8 mouse cellular contexts compared by ENCODE assay signal in the genomic region with DNA sequence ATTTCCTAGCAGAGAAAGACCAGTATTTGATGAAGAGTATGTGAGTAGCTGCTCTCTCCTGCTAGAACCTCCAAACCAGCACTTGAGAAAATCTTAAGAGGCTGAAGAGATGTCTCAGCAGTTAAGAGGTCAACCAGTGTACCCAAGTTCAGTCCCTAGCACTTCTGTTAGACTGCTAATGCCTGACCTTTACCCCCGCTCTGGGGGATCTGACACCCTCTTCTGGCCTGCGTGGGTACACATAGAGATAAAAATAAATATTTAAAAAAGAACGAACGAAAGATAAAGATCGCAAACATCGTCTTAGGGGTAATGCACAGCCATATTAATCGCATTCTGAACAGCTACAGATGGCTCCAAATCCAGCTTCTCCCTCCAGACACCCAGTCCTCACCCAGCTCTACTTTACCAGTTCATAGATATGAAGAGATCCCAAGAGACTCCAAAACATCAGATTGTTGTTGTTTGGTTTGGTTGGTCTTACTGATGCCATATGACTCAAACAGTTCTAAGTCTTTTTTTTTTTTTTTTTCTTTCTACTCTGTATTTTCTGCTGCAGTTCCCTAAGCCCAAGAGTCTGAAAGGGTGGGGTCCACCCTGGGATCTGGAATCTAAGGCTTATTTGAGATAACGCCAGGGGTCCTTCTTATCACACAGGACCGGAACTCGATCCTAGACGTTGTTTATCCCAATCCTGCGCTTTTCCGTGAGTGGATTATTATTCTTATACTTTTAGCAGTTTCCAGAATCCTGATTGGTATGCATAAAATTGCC. TPM values are rescaled to one million over a fixed set of nuclear protein-coding genes. Genes with fewer than 3 reads are reported as not detected.
A peak's percentile ranks its signal among the peaks of the same experiment; 100 is the strongest.
DNase-seq lines count a peak whose midpoint lies in the region; ATAC-seq and TF ChIP-seq lines count a peak whose summit lies in the region.

No protein-coding gene starts in this region.

- H3K4me2 ChIP-seq in embryonic facial prominence, embryonic 11.5 days (ENCODE audit: low read depth, low read length) = no peak overlapping the region; the same call in 1 of the 2 replicates
- peak overlapping the region; percentile 48 for H3K4me2 ChIP-seq in intestine, embryonic 14.5 days (ENCODE audit: low read length)
- peak overlapping the region; percentile 48 for H3K4me2 ChIP-seq in midbrain, embryonic 16.5 days (ENCODE audit: low read length)

- H3K27me3 ChIP-seq in embryonic facial prominence, embryonic 11.5 days (ENCODE audit: control insufficient read depth, insufficient read depth, low read length) = no peaks in the 10 kb centered on the region
- no peaks in the 10 kb centered on the region for H3K27me3 ChIP-seq in intestine, embryonic 14.5 days (replicated peaks; ENCODE audit: control insufficient read depth, insufficient read depth, low read length)
- H3K27me3 ChIP-seq in midbrain, embryonic 16.5 days (ENCODE audit: control insufficient read depth, insufficient read depth, low read depth, low read length) = no peaks in the 10 kb centered on the region

- peak overlapping the region; percentile 70 for H3K4me3 ChIP-seq in layer of hippocampus, adult 2 months
- no peak overlapping the region for H3K4me3 ChIP-seq in embryonic facial prominence, embryonic 11.5 days (ENCODE audit: low read depth, low read length)
- peak overlapping the region; percentile 61 for H3K4me3 ChIP-seq in intestine, embryonic 14.5 days (ENCODE audit: low read depth, low read length)
- peak overlapping the region; percentile 49 for H3K4me3 ChIP-seq in midbrain, embryonic 16.5 days (ENCODE audit: low read depth, low read length)

- H3K27ac ChIP-seq in layer of hippocampus, adult 2 months = peak overlapping the region; percentile 67; the same call in 1 of the 2 replicates
- H3K27ac ChIP-seq in embryonic facial prominence, embryonic 11.5 days (replicated peaks; ENCODE audit: low read depth, low read length) = no peak overlapping the region
- no peak overlapping the region for H3K27ac ChIP-seq in intestine, embryonic 14.5 days (ENCODE audit: low read depth)
- no peak overlapping the region for H3K27ac ChIP-seq in midbrain, embryonic 16.5 days (ENCODE audit: low read length)

- peak; percentile 37; the same call in 1 of the 2 replicates for ATAC-seq in embryonic facial prominence, embryonic 11.5 days (replicated peaks; ENCODE audit: insufficient number of reproducible peaks, low FRiP score, low TSS enrichment, low read depth)
- peak; percentile 82 for ATAC-seq in intestine, embryonic 14.5 days (replicated peaks; ENCODE audit: low FRiP score, low TSS enrichment, low read depth)
- ATAC-seq in midbrain, embryonic 16.5 days = peak; percentile 83

- DNase-seq in layer of hippocampus, adult 2 months (ENCODE audit: low spot score in 2 of 2) = peak in 1 of 2 experiments; percentile 12
- DNase-seq in layer of hippocampus, adult 9-11 months = no peak
- DNase-seq in embryonic facial prominence, embryonic 11.5 days (ENCODE audit: low spot score) = no peak
- DNase-seq in intestine, embryonic 14.5 days (ENCODE audit: low spot score) = peak; percentile 49
- no peak for DNase-seq in urinary bladder, postnatal 36 days (ENCODE audit: low spot score in 2 of 2)
- no peak for DNase-seq in ovary, adult 18-20 months (ENCODE audit: low spot score)
- no peak for DNase-seq in frontal cortex, postnatal 25 days (ENCODE audit: low spot score in 2 of 2)

- 39% methylated on average over 13 of the region's 13 CpGs for WGBS in embryonic facial prominence, embryonic 11.5 days
- WGBS in intestine, embryonic 14.5 days = 17% methylated on average over 13 of the region's 13 CpGs
- 44% methylated on average over 13 of the region's 13 CpGs for WGBS in midbrain, embryonic 16.5 days

- H3K4me1 ChIP-seq in embryonic facial prominence, embryonic 11.5 days (ENCODE audit: control insufficient read depth, insufficient read depth, low read length) = no peaks in the 10 kb centered on the region
- no peaks in the 10 kb centered on the region for H3K4me1 ChIP-seq in intestine, embryonic 14.5 days (replicated peaks; ENCODE audit: control insufficient read depth, insufficient read depth, low read length)
- 0 out of 2 replicates have a peak, but pooled peaks cover 2% of the 10 kb centered on the region for H3K4me1 ChIP-seq in midbrain, embryonic 16.5 days (ENCODE audit: control insufficient read depth, insufficient read depth, low read length)

- H3K9ac ChIP-seq in embryonic facial prominence, embryonic 11.5 days (replicated peaks; ENCODE audit: low read length) = no peak overlapping the region
- no peak overlapping the region for H3K9ac ChIP-seq in intestine, embryonic 14.5 days (ENCODE audit: low read length)
- peak overlapping the region; percentile 43; the same call in 1 of the 2 replicates for H3K9ac ChIP-seq in midbrain, embryonic 16.5 days (ENCODE audit: low read depth, low read length)

- H3K36me3 ChIP-seq in embryonic facial prominence, embryonic 11.5 days (replicated peaks; ENCODE audit: control insufficient read depth, insufficient read depth, low read depth, low read length) = no peaks in the 10 kb centered on the region
- H3K36me3 ChIP-seq in intestine, embryonic 14.5 days (ENCODE audit: control insufficient read depth, insufficient read depth, low read length) = peaks cover 3% of the 10 kb centered on the region; the same call in 1 of the 2 replicates
- peaks cover 5% of the 10 kb centered on the region; the same call in 1 of the 2 replicates for H3K36me3 ChIP-seq in midbrain, embryonic 16.5 days (ENCODE audit: control insufficient read depth, insufficient read depth, low read length)

- no peak for TF ChIP-seq CTCF in layer of hippocampus, adult 2 months (conservative IDR thresholded peaks at IDR 0.05)

- H3K9me3 ChIP-seq in embryonic facial prominence, embryonic 11.5 days (replicated peaks; ENCODE audit: control insufficient read depth, low read length) = no peaks in the 10 kb centered on the region
- H3K9me3 ChIP-seq in intestine, embryonic 14.5 days (ENCODE audit: control insufficient read depth, low read length) = no peaks in the 10 kb centered on the region
- H3K9me3 ChIP-seq in midbrain, embryonic 16.5 days (replicated peaks; ENCODE audit: control insufficient read depth, low read length, poor library complexity, severe bottlenecking) = no peaks in the 10 kb centered on the region

RNA-seq across cellular contexts. Expression of a gene that starts 16.5 kb away (rescaled TPM):
- 1 to 10 TPM; 7.4 to 9.1 TPM for total RNA-seq in layer of hippocampus, adult 2 months (2021)
- polyA plus RNA-seq in embryonic facial prominence, embryonic 11.5 days (2014; fragmentation: Nextera tagmentation; extraction: Ambion mirVana) = 3.0 and 4.5 TPM in 2 replicates
- polyA plus RNA-seq in intestine, embryonic 14.5 days (2014; fragmentation: Nextera tagmentation; extraction: Ambion mirVana) = 2.6 and 3.6 TPM in 2 replicates
- 3.5 TPM in 2 replicates for polyA plus RNA-seq in midbrain, embryonic 16.5 days (2015; fragmentation: Nextera tagmentation; extraction: Ambion mirVana)

RNA-seq across cellular contexts. Expression of a gene that starts 22.2 kb away (rescaled TPM):
- total RNA-seq in layer of hippocampus, adult 2 months (2021) = 1 to 10 TPM; 8.4 to 9.5 TPM
- polyA plus RNA-seq in embryonic facial prominence, embryonic 11.5 days (2014; fragmentation: Nextera tagmentation; extraction: Ambion mirVana) = 10.8 and 11.5 TPM in 2 replicates
- polyA plus RNA-seq in intestine, embryonic 14.5 days (2014; fragmentation: Nextera tagmentation; extraction: Ambion mirVana) = 7.5 and 7.7 TPM in 2 replicates
- polyA plus RNA-seq in midbrain, embryonic 16.5 days (2015; fragmentation: Nextera tagmentation; extraction: Ambion mirVana) = 9.8 and 10.6 TPM in 2 replicates

RNA-seq across cellular contexts. Expression of a gene that starts 51.0 kb away (rescaled TPM):
- 1 to 10 TPM; 2.0 to 2.3 TPM for total RNA-seq in layer of hippocampus, adult 2 months (2021)
- polyA plus RNA-seq in embryonic facial prominence, embryonic 11.5 days (2014; fragmentation: Nextera tagmentation; extraction: Ambion mirVana) = 4.4 and 4.7 TPM in 2 replicates
- polyA plus RNA-seq in intestine, embryonic 14.5 days (2014; fragmentation: Nextera tagmentation; extraction: Ambion mirVana) = 2.0 and 2.1 TPM in 2 replicates
- polyA plus RNA-seq in midbrain, embryonic 16.5 days (2015; fragmentation: Nextera tagmentation; extraction: Ambion mirVana) = 17.5 and 18.2 TPM in 2 replicates

RNA-seq across cellular contexts. Expression of a gene that starts 59.5 kb away (rescaled TPM):
- total RNA-seq in layer of hippocampus, adult 2 months (2021) = 1 to 10 TPM; 2.7 TPM
- polyA plus RNA-seq in embryonic facial prominence, embryonic 11.5 days (2014; fragmentation: Nextera tagmentation; extraction: Ambion mirVana) = 0.27 and 0.45 TPM in 2 replicates
- 0.15 and 0.45 TPM in 2 replicates for polyA plus RNA-seq in intestine, embryonic 14.5 days (2014; fragmentation: Nextera tagmentation; extraction: Ambion mirVana)
- 1.5 and 1.7 TPM in 2 replicates for polyA plus RNA-seq in midbrain, embryonic 16.5 days (2015; fragmentation: Nextera tagmentation; extraction: Ambion mirVana)
